Comparison of ENCODE assay signal across 25 mouse cellular contexts in the genomic region with DNA sequence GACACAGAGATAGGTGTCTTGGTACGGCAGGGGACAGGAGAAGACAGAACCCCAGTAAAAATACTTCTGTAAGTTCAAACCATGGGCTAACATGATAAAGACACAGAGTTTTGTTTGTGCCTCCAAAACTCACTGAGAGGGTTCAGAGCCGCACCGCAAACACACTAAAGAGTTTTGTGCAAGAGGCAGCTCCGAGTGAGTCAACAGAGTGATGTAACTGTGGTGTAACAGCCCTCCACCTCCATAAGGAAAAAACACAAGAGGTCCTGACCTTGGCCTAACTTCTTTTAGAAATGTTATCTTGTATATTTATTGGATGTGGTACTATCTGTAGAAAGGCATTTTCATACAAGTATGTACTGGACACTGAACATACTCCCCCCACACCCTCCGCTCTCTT. TPM values are rescaled to one million over a fixed set of nuclear protein-coding genes. Genes with fewer than 3 reads are reported as not detected.
DNase-seq lines count a peak whose midpoint lies in the region; ATAC-seq and TF ChIP-seq lines count a peak whose summit lies in the region.
"Had no signal": no experiment of that assay in that cellular context is flagged by ENCODE, and none has a peak within 500 bp of the region (broad histone marks: within the 10 kb centered on the region; RNA-seq: fewer than 3 reads in every experiment).

No protein-coding gene starts in this region.

- peak; percentile 53 for TF ChIP-seq EP300 in liver, postnatal 0 days (IDR thresholded peaks at IDR 0.05; ENCODE audit: low read depth)

- H3K9ac ChIP-seq in liver, adult 2 months (ENCODE audit: low read depth, low read length), result peak overlapping the region; percentile 46; the same call in 1 of the 2 replicates
- peak overlapping the region; percentile 63 for H3K9ac ChIP-seq in liver, postnatal 0 days (replicated peaks)
- H3K9ac ChIP-seq: embryonic facial prominence, embryonic 13.5 days; forebrain, postnatal 0 days; kidney, embryonic 15.5 days had no signal

- no peak overlapping the region for H3K4me3 ChIP-seq in C2C12 (ENCODE audit: insufficient read depth, poor library complexity, severe bottlenecking)
- H3K4me3 ChIP-seq in liver, adult 2 months (ENCODE audit: insufficient read depth, low read depth, low read length), result 0 out of 2 replicates have a peak overlapping the region, but pooled peaks have one; percentile 17
- peak overlapping the region; percentile 32 for H3K4me3 ChIP-seq in liver, postnatal 0 days (ENCODE audit: low read depth, low read length)
- H3K4me3 ChIP-seq: embryonic facial prominence, embryonic 13.5 days; kidney, embryonic 15.5 days had no signal

- no peak for TF ChIP-seq POLR2A in liver, adult 2 months (IDR thresholded peaks at IDR 0.05; ENCODE audit: extremely low read depth, insufficient read depth, low read length)

- WGBS in liver, adult 2 months, result 39% methylated on average over 5 of the region's 5 CpGs
- 53% methylated on average over 5 of the region's 5 CpGs for WGBS in liver, postnatal 0 days (ENCODE audit: insufficient replicate concordance)

- H3K36me3 ChIP-seq in C2C12 (ENCODE audit: control insufficient read depth, insufficient read depth), result peaks cover 10% of the 10 kb centered on the region
- H3K36me3 ChIP-seq in liver, adult 2 months (ENCODE audit: control insufficient read depth, insufficient read depth, low read length), result no peaks in the 10 kb centered on the region
- no peaks in the 10 kb centered on the region for H3K36me3 ChIP-seq in liver, postnatal 0 days (replicated peaks; ENCODE audit: insufficient read depth, low read length)
- H3K36me3 ChIP-seq: embryonic facial prominence, embryonic 13.5 days; kidney, embryonic 15.5 days had no signal

- H3ac ChIP-seq in C2C12 (ENCODE audit: control insufficient read depth, insufficient read length, low read depth), result no peak overlapping the region

- peak; percentile 89 for ATAC-seq in liver, postnatal 0 days
- ATAC-seq: forebrain, postnatal 0 days; hindbrain, embryonic 16.5 days; intestine, postnatal 0 days had no signal

- H3K9me3 ChIP-seq in liver, postnatal 0 days (ENCODE audit: low read length), result no peaks in the 10 kb centered on the region
- H3K9me3 ChIP-seq: embryonic facial prominence, embryonic 13.5 days; kidney, embryonic 15.5 days had no signal

- H3K4me1 ChIP-seq in liver, adult 2 months (ENCODE audit: control insufficient read depth, insufficient read depth, low read length), result peaks cover 17% of the 10 kb centered on the region
- 0 out of 2 replicates have a peak, but pooled peaks cover 9% of the 10 kb centered on the region for H3K4me1 ChIP-seq in liver, postnatal 0 days (ENCODE audit: insufficient read depth)
- H3K4me1 ChIP-seq: embryonic facial prominence, embryonic 13.5 days; kidney, embryonic 15.5 days had no signal

- H3K79me2 ChIP-seq in C2C12 (ENCODE audit: control insufficient read depth, insufficient read depth), result no peaks in the 10 kb centered on the region
- H3K79me2 ChIP-seq in liver, adult 2 months (ENCODE audit: control insufficient read depth, insufficient read depth, low read length), result no peaks in the 10 kb centered on the region; the same call in 1 of the 2 replicates

- peak; percentile 10 for DNase-seq in adrenal gland, postnatal 14 days
- no peak for DNase-seq in adrenal gland, adult 18-20 months (ENCODE audit: low spot score in 2 of 2)
- peak; percentile 89 for DNase-seq in liver, adult 2 months (ENCODE audit: extremely low read depth, low read depth, low spot score)
- DNase-seq in liver, postnatal 0 days, result peak; percentile 47
- no peak for DNase-seq in gastrocnemius, postnatal 36 days
- no peak for DNase-seq in gastrocnemius, adult 18-20 months (ENCODE audit: low spot score)
- no peak for DNase-seq in layer of hippocampus, postnatal 36 days
- DNase-seq: B cell, adult 2 months; cerebellum, adult 9-11 months; forebrain, postnatal 0 days; heart, postnatal 4 days; kidney, postnatal 4 days; layer of hippocampus, adult 9-11 months; right cerebral cortex, postnatal 4 days; thymus, postnatal 25 days had no signal

- intact Hi-C loops in gastrocnemius, postnatal 36 days (cut with DNase I), result no loop called here

- H3K27me3 ChIP-seq in C2C12 (ENCODE audit: control insufficient read depth, insufficient read depth, insufficient read length), result no peaks in the 10 kb centered on the region
- H3K27me3 ChIP-seq in liver, adult 2 months (ENCODE audit: control insufficient read depth, insufficient read depth, low read length), result no peaks in the 10 kb centered on the region
- no peaks in the 10 kb centered on the region for H3K27me3 ChIP-seq in liver, postnatal 0 days (ENCODE audit: insufficient read depth, low read length)
- H3K27me3 ChIP-seq: embryonic facial prominence, embryonic 13.5 days; kidney, embryonic 15.5 days had no signal

- no peaks in the 10 kb centered on the region for H3K79me3 ChIP-seq in C2C12 (ENCODE audit: low read depth)

- peak overlapping the region; percentile 59 for H3K4me2 ChIP-seq in liver, postnatal 0 days (ENCODE audit: low read depth, low read length)
- H3K4me2 ChIP-seq: embryonic facial prominence, embryonic 13.5 days; kidney, embryonic 15.5 days had no signal

- TF ChIP-seq CTCF in C2C12 (IDR thresholded peaks at IDR 0.05; ENCODE audit: control insufficient read depth, insufficient read depth, insufficient read length), result no peak
- TF ChIP-seq CTCF in liver, adult 2 months (IDR thresholded peaks at IDR 0.05; ENCODE audit: low read depth, low read length), result no peak
- no peak for TF ChIP-seq CTCF in liver, postnatal 0 days (IDR thresholded peaks at IDR 0.05; ENCODE audit: low read depth)

- H3K27ac ChIP-seq in liver, adult 2 months (replicated peaks; ENCODE audit: insufficient read depth, low read depth, low read length), result peak overlapping the region; percentile 90
- H3K27ac ChIP-seq in liver, postnatal 0 days (ENCODE audit: low read depth), result peak overlapping the region; percentile 92
- H3K27ac ChIP-seq: embryonic facial prominence, embryonic 13.5 days; kidney, embryonic 15.5 days; stomach, postnatal 0 days had no signal

TF ChIP-seq in C2C12, 6 proteins besides CTCF, POLR2A, EP300 and RAD21:
- TF ChIP-seq MYOG (IDR thresholded peaks at IDR 0.05; ENCODE audit: control insufficient read depth, extremely low read depth, insufficient read length), result no peak
- TF ChIP-seq CEBPB (IDR thresholded peaks at IDR 0.05; ENCODE audit: low read depth), result peak; percentile 41

RNA-seq across cellular contexts. Expression of gene Dhrs9, which starts 25.4 kb away (rescaled TPM):
- total RNA-seq in adrenal gland, postnatal 14 days (2021), result 5.0 and 11.0 TPM in 2 replicates
- total RNA-seq in adrenal gland, adult 18-20 months (2021), result 1 to 10 TPM; 2.1 to 2.9 TPM
- polyA plus RNA-seq in C2C12 (2012; fragmentation: generic; extraction: Trizol), result 0.97 TPM
- 0.65 and 1.3 TPM in 2 replicates for total RNA-seq in liver, adult 2 months (2014; rRNA removed)
- 0.98 and 1.5 TPM in 2 replicates for polyA plus RNA-seq in liver, adult 2 months (2012; rRNA removed)
- 0.24 and 0.27 TPM in 2 replicates for polyA plus RNA-seq in liver, postnatal 0 days (2015; fragmentation: Nextera tagmentation; extraction: Ambion mirVana)
- not detected for total RNA-seq in gastrocnemius, postnatal 36 days (2021)
- under 1 TPM in 1 of 2 experiments, not detected in 1; 0.05 TPM for total RNA-seq in gastrocnemius, adult 18-20 months (2021)
- total RNA-seq in layer of hippocampus, postnatal 36 days (2021), result not detected
- total RNA-seq: forebrain, postnatal 0 days had no signal
- polyA plus RNA-seq: cortical plate, adult 2 months; embryonic facial prominence, embryonic 13.5 days; forebrain, postnatal 0 days; heart, embryonic 14.5 days; kidney, embryonic 15.5 days; limb, embryonic 11.5 days; neural tube, embryonic 11.5 days had no signal

Comparison
In these comparisons a context has a peak if more than half of its experiments do, and no peak if none do; other contexts are left out.
1. DNase-seq: peak in adrenal gland, postnatal 14 days (single experiment), liver, adult 2 months (single experiment) and liver, postnatal 0 days (single experiment); none in adrenal gland, adult 18-20 months (0 of 2), gastrocnemius, postnatal 36 days (0 of 2), gastrocnemius, adult 18-20 months (single experiment) and layer of hippocampus, postnatal 36 days (0 of 2).